In genomic region chr1:37598986-37599385, GRCm38 (mm10) we compare ENCODE assay signal across 28 mouse cellular contexts.
"Had no signal": no experiment of that assay in that cellular context is flagged by ENCODE, and none has a peak within 500 bp of the region (broad histone marks: within the 10 kb centered on the region; RNA-seq: fewer than 3 reads in every experiment).

No protein-coding gene starts in this region.

- H3K4me2 ChIP-seq: embryonic facial prominence, embryonic 12.5 days; embryonic facial prominence, embryonic 13.5 days; embryonic facial prominence, embryonic 15.5 days; forebrain, embryonic 12.5 days; forebrain, embryonic 13.5 days; forebrain, embryonic 15.5 days had no signal

- H3K9me3 ChIP-seq: embryonic facial prominence, embryonic 10.5 days; embryonic facial prominence, embryonic 12.5 days; embryonic facial prominence, embryonic 13.5 days; embryonic facial prominence, embryonic 15.5 days; forebrain, embryonic 10.5 days; forebrain, embryonic 12.5 days; forebrain, embryonic 13.5 days; forebrain, embryonic 15.5 days had no signal

- H3K4me3 ChIP-seq: embryonic facial prominence, embryonic 10.5 days; embryonic facial prominence, embryonic 12.5 days; embryonic facial prominence, embryonic 13.5 days; embryonic facial prominence, embryonic 15.5 days; erythroblast, embryonic 14.5 days; forebrain, embryonic 10.5 days; forebrain, embryonic 12.5 days; forebrain, embryonic 13.5 days; forebrain, embryonic 15.5 days; gastrocnemius, adult 2 months; heart, adult 2 months had no signal

- H3K4me1 ChIP-seq: embryonic facial prominence, embryonic 10.5 days; embryonic facial prominence, embryonic 12.5 days; embryonic facial prominence, embryonic 13.5 days; embryonic facial prominence, embryonic 15.5 days; forebrain, embryonic 10.5 days; forebrain, embryonic 12.5 days; forebrain, embryonic 15.5 days had no signal

- DNase-seq: cerebellum, adult 8-10 months; cerebellum, adult 9-10 months; cerebellum, adult 9-11 months; cerebellum, postnatal 10 days; cerebellum, postnatal 14 days; cerebellum, postnatal 25 days; cerebellum, postnatal 36 days; embryo, embryonic 11 days; forebrain, postnatal 0 days; gastrocnemius, adult 2 months; gastrocnemius, postnatal 10 days; gastrocnemius, postnatal 14 days; gastrocnemius, postnatal 25 days; gastrocnemius, postnatal 36 days; heart, adult 11 months; heart, adult 18-20 months; heart, adult 2 months had no signal

- H3K9ac ChIP-seq: embryonic facial prominence, embryonic 12.5 days; embryonic facial prominence, embryonic 13.5 days; embryonic facial prominence, embryonic 15.5 days; forebrain, embryonic 12.5 days; forebrain, embryonic 13.5 days; forebrain, embryonic 15.5 days; forebrain, postnatal 0 days had no signal

- H3K36me3 ChIP-seq: embryonic facial prominence, embryonic 10.5 days; embryonic facial prominence, embryonic 12.5 days; embryonic facial prominence, embryonic 13.5 days; embryonic facial prominence, embryonic 15.5 days; forebrain, embryonic 10.5 days; forebrain, embryonic 12.5 days; forebrain, embryonic 15.5 days had no signal

- H3K27me3 ChIP-seq: embryonic facial prominence, embryonic 12.5 days; embryonic facial prominence, embryonic 13.5 days; embryonic facial prominence, embryonic 15.5 days; forebrain, embryonic 12.5 days; forebrain, embryonic 13.5 days; forebrain, embryonic 15.5 days had no signal

- ATAC-seq: forebrain, embryonic 13.5 days; forebrain, embryonic 14.5 days; forebrain, embryonic 15.5 days; forebrain, embryonic 16.5 days; forebrain, postnatal 0 days had no signal

- H3K27ac ChIP-seq: embryonic facial prominence, embryonic 10.5 days; embryonic facial prominence, embryonic 12.5 days; embryonic facial prominence, embryonic 13.5 days; embryonic facial prominence, embryonic 15.5 days; forebrain, embryonic 10.5 days; forebrain, embryonic 12.5 days; forebrain, embryonic 13.5 days; forebrain, embryonic 15.5 days had no signal
